Mouse (Mus musculus) bone marrow, adult 2 months (tissue): ENCODE data around the gene Tacc2.

ENCODE experiments used
- CTCF ChIP-seq: fragments of 200-500 bp; IDR thresholded peaks from 2 replicates; pipeline ENCODE4 v1.5.1; 2011; ENCODE audit warnings: low read length, control low read depth; ENCODE audit not compliant: control insufficient read depth, insufficient read depth
- POLR2A ChIP-seq: fragments of 200-500 bp; IDR thresholded peaks from 2 replicates; pipeline ENCODE4 v1.6.1; 2011; ENCODE audit warnings: low read depth, mild to moderate bottlenecking, control low read depth, low read length, borderline replicate concordance; ENCODE audit not compliant: control insufficient read depth

DNA sequence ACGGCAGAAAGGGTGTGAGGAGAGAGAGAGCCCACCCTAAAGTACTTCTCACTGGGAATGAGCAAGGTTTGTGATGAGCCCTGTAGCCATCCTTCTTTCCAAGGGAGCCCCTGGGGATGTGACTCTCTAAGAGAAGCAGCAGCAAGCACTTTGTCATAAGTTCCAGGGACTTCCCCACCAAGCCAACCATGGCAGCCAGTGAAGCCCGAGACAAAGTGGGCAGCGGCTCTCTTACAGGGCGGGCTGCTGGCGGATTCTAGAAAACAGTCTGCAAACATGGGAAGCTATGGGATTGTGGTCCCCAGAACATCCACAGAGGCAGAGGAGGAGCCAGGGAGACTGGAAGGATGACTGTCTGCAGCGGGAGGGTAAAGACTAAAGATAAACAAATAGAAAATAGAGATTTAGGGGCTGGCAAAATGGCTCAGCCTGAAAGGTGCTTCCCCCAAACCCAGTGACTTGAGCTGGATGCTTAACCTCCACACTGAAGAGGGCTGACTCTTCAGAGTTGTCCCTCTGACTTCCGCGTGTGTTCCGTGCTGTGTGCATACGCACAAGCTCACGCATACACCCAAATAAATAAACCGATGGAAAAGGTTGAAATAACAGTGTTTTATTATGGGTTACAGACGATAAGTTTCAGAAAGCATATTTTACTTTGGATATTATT is 118.6 kb downstream of the Tacc2 start:
- no peak for TF ChIP-seq POLR2A
- no peak for TF ChIP-seq CTCF
